Mouse (Mus musculus): Measurements from ENCODE around the gene Wscd2. TPM values are rescaled to one million over a fixed set of nuclear protein-coding genes. Genes with fewer than 3 reads are reported as not detected.

Wscd2 gene
- polyA plus RNA-seq, 1 experiment from 2014 or later, result 3.9 TPM

GRCm38 (mm10) chr5:113634024-113634651 is 144.0 kb downstream of the Wscd2 start:
- no peaks in the 10 kb centered on the region for H3K9me3 ChIP-seq
- no peaks in the 10 kb centered on the region for H3K27me3 ChIP-seq (ENCODE audit: poor library complexity, severe bottlenecking)
- peaks cover 33% of the 10 kb centered on the region for H3K4me1 ChIP-seq
- H3K36me3 ChIP-seq (replicated peaks), result no peaks in the 10 kb centered on the region
- DNase-seq (ENCODE audit: extremely low spot score, low spot score), result no peak
- H3K27ac ChIP-seq, result 0 out of 2 replicates have a peak overlapping the region, but pooled peaks have one; percentile 40
- no peak overlapping the region for H3K4me3 ChIP-seq
- 72% methylated on average over 13 of the region's 13 CpGs for WGBS

- Histone ChIP-seq H3K4me3 (no peak overlapping the region), H3K4me1 (peaks cover 34% of the 10 kb centered on the region), H3K36me3 (replicated peaks) (no peaks in the 10 kb centered on the region), H3K9me3 (no peaks in the 10 kb centered on the region), H3K27ac (no peak overlapping the region), H3K27me3 (ENCODE audit: poor library complexity, severe bottlenecking) (no peaks in the 10 kb centered on the region)
- no peak for DNase-seq (ENCODE audit: extremely low spot score, low spot score)
- 84% methylated on average over 7 of the region's 7 CpGs for WGBS
Observed at GRCm38 (mm10) chr5:113634887-113635610, 144.9 kb downstream of the Wscd2 start.

- Histone ChIP-seq H3K27me3 (ENCODE audit: poor library complexity, severe bottlenecking) (no peaks in the 10 kb centered on the region), H3K4me3 (no peak overlapping the region), H3K27ac (no peak overlapping the region), H3K36me3 (replicated peaks) (no peaks in the 10 kb centered on the region), H3K9me3 (no peaks in the 10 kb centered on the region), H3K4me1 (peaks cover 29% of the 10 kb centered on the region)
- DNase-seq (ENCODE audit: extremely low spot score, low spot score), result no peak
- 90% methylated on average over 15 of the region's 15 CpGs for WGBS
Observed at GRCm38 (mm10) chr5:113635861-113636565, 145.9 kb downstream of the Wscd2 start.

- 90% methylated on average over 4 of the region's 4 CpGs for WGBS
- Histone ChIP-seq H3K27ac (no peak overlapping the region), H3K27me3 (ENCODE audit: poor library complexity, severe bottlenecking) (no peaks in the 10 kb centered on the region), H3K36me3 (replicated peaks) (no peaks in the 10 kb centered on the region), H3K4me3 (no peak overlapping the region), H3K9me3 (no peaks in the 10 kb centered on the region), H3K4me1 (peaks cover 28% of the 10 kb centered on the region)
- no peak for DNase-seq (ENCODE audit: extremely low spot score, low spot score)
Observed at GRCm38 (mm10) chr5:113637631-113638030, 147.5 kb downstream of the Wscd2 start.

GRCm38 (mm10) chr5:113638055-113638454 is 147.9 kb downstream of the Wscd2 start:
- Histone ChIP-seq H3K4me1 (peaks cover 24% of the 10 kb centered on the region), H3K27me3 (ENCODE audit: poor library complexity, severe bottlenecking) (no peaks in the 10 kb centered on the region), H3K9me3 (no peaks in the 10 kb centered on the region), H3K27ac (no peak overlapping the region), H3K4me3 (no peak overlapping the region), H3K36me3 (replicated peaks) (no peaks in the 10 kb centered on the region)
- no peak for DNase-seq (ENCODE audit: extremely low spot score, low spot score)
- WGBS, result 91% methylated on average over 12 of the region's 12 CpGs

- no peaks in the 10 kb centered on the region for H3K9me3 ChIP-seq
- H3K4me1 ChIP-seq, result peaks cover 25% of the 10 kb centered on the region
- 83% methylated on average over 5 of the region's 5 CpGs for WGBS
- no peak overlapping the region for H3K27ac ChIP-seq
- H3K27me3 ChIP-seq (ENCODE audit: poor library complexity, severe bottlenecking), result peaks cover 3% of the 10 kb centered on the region; the same call in 1 of the 2 replicates
- no peaks in the 10 kb centered on the region for H3K36me3 ChIP-seq (replicated peaks)
- H3K4me3 ChIP-seq, result no peak overlapping the region
- no peak for DNase-seq (ENCODE audit: extremely low spot score, low spot score)
Observed at GRCm38 (mm10) chr5:113639126-113639525, 149.0 kb downstream of the Wscd2 start.

Other genes with a start within 250 kb of the Wscd2 start
- gene Sgsm1, start 179.5 kb upstream of the Wscd2 start, polyA plus RNA-seq (2016; fragmentation: Nextera tagmentation; extraction: Ambion mirVana), result 15.5 and 18.2 TPM in 2 replicates
- not detected in 2 replicates for gene Aym1, start 133.0 kb upstream of the Wscd2 start, polyA plus RNA-seq (2016; fragmentation: Nextera tagmentation; extraction: Ambion mirVana)
- 0.32 and 0.98 TPM in 2 replicates for gene Cmklr1, start 160.1 kb downstream of the Wscd2 start, polyA plus RNA-seq (2016; fragmentation: Nextera tagmentation; extraction: Ambion mirVana)
- gene 1700069L16Rik, start 234.4 kb downstream of the Wscd2 start, polyA plus RNA-seq (2016; fragmentation: Nextera tagmentation; extraction: Ambion mirVana), result not detected in 2 replicates
- 2.9 and 4.9 TPM in 2 replicates for gene Ficd, start 245.5 kb downstream of the Wscd2 start, polyA plus RNA-seq (2016; fragmentation: Nextera tagmentation; extraction: Ambion mirVana)

Data from forebrain, embryonic 10.5 days (tissue).